Mouse (Mus musculus) heart, adult 2 months (tissue): ENCODE data around the gene Ndufs3. TPM values are rescaled to one million over a fixed set of nuclear protein-coding genes. Genes with fewer than 3 reads are reported as not detected.

Source experiments
- DNase-seq, 2 experiments: peaks; one replicate each; pipeline ENCODE4 v3.0.0; 2021
- H3K27ac ChIP-seq: fragments of 200-600 bp; 2 replicates; pipeline ENCODE4 v1.8.1; 2022
- H3K27me3 ChIP-seq: fragments of 200-500 bp; 2 replicates; pipeline ENCODE4 v1.6.1; 2012; ENCODE audit warnings: mild to moderate bottlenecking, low read length, inconsistent platforms, mixed read lengths; ENCODE audit not compliant: control insufficient read depth, insufficient read depth
- H3K36me3 ChIP-seq: fragments of 200-500 bp; 2 replicates; pipeline ENCODE4 v1.6.1; 2012; ENCODE audit warnings: low read length, inconsistent platforms; ENCODE audit not compliant: control insufficient read depth, insufficient read depth
- H3K4me1 ChIP-seq: fragments of 200-500 bp; 2 replicates; pipeline ENCODE4 v1.6.1; 2011; ENCODE audit warnings: low read length; ENCODE audit not compliant: control insufficient read depth, insufficient read depth
- H3K4me3 ChIP-seq: fragments of 200-600 bp; 2 replicates; pipeline ENCODE4 v1.8.1; 2022
- H3K79me2 ChIP-seq: fragments of 200-500 bp; replicated peaks from 2 replicates; pipeline ENCODE4 v1.6.1; 2012; ENCODE audit warnings: mild to moderate bottlenecking, inconsistent platforms, low read length, moderate library complexity, mixed read lengths; ENCODE audit not compliant: control insufficient read depth, insufficient read depth
- H3K9ac ChIP-seq: fragments of 200-500 bp; 2 replicates; pipeline ENCODE4 v1.6.1; 2012; ENCODE audit warnings: low read depth, mild to moderate bottlenecking, control low read depth, inconsistent platforms, low read length, mixed read lengths
- CTCF ChIP-seq: fragments of 200-600 bp; IDR thresholded peaks from 2 replicates; pipeline ENCODE4 v1.8.1; 2022; ENCODE audit warnings: antibody characterized with exemption, mild to moderate bottlenecking, moderate library complexity
- EP300 ChIP-seq: fragments of 200-500 bp; IDR thresholded peaks from 2 replicates; pipeline ENCODE4 v1.6.1; 2011; ENCODE audit warnings: low read depth, low read length, control low read depth; ENCODE audit not compliant: insufficient read depth
- POLR2A ChIP-seq: fragments of 200-500 bp; IDR thresholded peaks from 2 replicates; pipeline ENCODE4 v1.6.1; 2011; ENCODE audit warnings: mild to moderate bottlenecking, low read depth, low read length, control low read depth; ENCODE audit not compliant: insufficient read depth
- WGBS: fragments of 180-500 bp; shearing (Covaris S2); methylation state at CpG from one replicate; pipeline ENCODE4 v1.1.7; 2018; 5-methylcytosine and 5-hydroxymethylcytosine counted together
- intact Hi-C: fragments of 180-260 bp; cut with DNase I; formaldehyde crosslinking; loops from one replicate; pipeline ENCODE4 v1.15.1; 2025
- polyA plus RNA-seq: library from polyadenylated mRNA; depleted of rRNA; stranded (reverse); fragments of >200 nt; gene quantifications from 2 replicates; pipeline ENCODE4 v1.2.3, GENCODE M21; 2012
- total RNA-seq, 2 experiments: library from RNA; stranded (reverse); gene quantifications; 2 replicates each; pipeline ENCODE4 v1.2.3; 2021

Ndufs3 gene
- total and polyA plus RNA-seq, 3 experiments = 596 to 910 (median 770) TPM

GRCm38 (mm10) chr2:90922636-90923035 is 18.0 kb upstream of the Ndufs3 start:
- no peak overlapping the region for H3K9ac ChIP-seq
- H3K36me3 ChIP-seq = no peaks in the 10 kb centered on the region
- no peak overlapping the region for H3K27ac ChIP-seq
- DNase-seq = no peak
- H3K4me1 ChIP-seq = 0 out of 2 replicates have a peak, but pooled peaks cover 1% of the 10 kb centered on the region
- intact Hi-C loops = no loop called here
- no peaks in the 10 kb centered on the region for H3K79me2 ChIP-seq
- no peak for TF ChIP-seq EP300
- TF ChIP-seq POLR2A = no peak
- TF ChIP-seq CTCF = no peak
- H3K4me3 ChIP-seq = no peak overlapping the region
- H3K27me3 ChIP-seq = no peaks in the 10 kb centered on the region
- 95% methylated on average over 2 of the region's 2 CpGs for WGBS

GRCm38 (mm10) chr2:90921178-90921577 is 16.6 kb upstream of the Ndufs3 start:
- Histone ChIP-seq H3K4me3 (no peak overlapping the region), H3K36me3 (no peaks in the 10 kb centered on the region; the same call in 1 of the 2 replicates), H3K27ac (no peak overlapping the region), H3K79me2 (no peaks in the 10 kb centered on the region; the same call in 1 of the 2 replicates), H3K27me3 (no peaks in the 10 kb centered on the region), H3K9ac (no peak overlapping the region), H3K4me1 (peaks cover 1% of the 10 kb centered on the region; the same call in 1 of the 2 replicates)
- DNase-seq = no peak
- 42% methylated on average over 1 of the region's 1 CpGs for WGBS
- TF ChIP-seq EP300 (no peak), POLR2A (no peak), CTCF (no peak)
- intact Hi-C loops = no loop called here

GRCm38 (mm10) chr2:90917999-90918698 is 13.5 kb upstream of the Ndufs3 start:
- intact Hi-C loops = loop anchor here (1.0 to 5.0 kb wide), 3 partner anchors 13 to 134 kb away; partner anchors contain the start of gene Psmc3

GRCm38 (mm10) chr2:90917233-90917998 is 12.8 kb upstream of the Ndufs3 start:
- DNase-seq = peak; percentile 87 to 88
- Histone ChIP-seq H3K9ac (peak overlapping the region; percentile 97), H3K27me3 (no peaks in the 10 kb centered on the region), H3K79me2 (no peaks in the 10 kb centered on the region; the same call in 1 of the 2 replicates), H3K4me3 (peak overlapping the region; percentile 81), H3K27ac (peak overlapping the region; percentile 96), H3K4me1 (peaks cover 8% of the 10 kb centered on the region), H3K36me3 (peaks cover 7% of the 10 kb centered on the region)
- intact Hi-C loops = loop anchor here (1.0 to 5.0 kb wide), 2 partner anchors 12 to 135 kb away; partner anchors contain the start of gene Psmc3
- TF ChIP-seq EP300 (no peak), POLR2A (peak; percentile 49; the same call in 1 of the 2 replicates), CTCF (peak; percentile 52)
- under 1% methylated on average over 68 of the region's 73 CpGs for WGBS

More at GRCm38 (mm10) chr2:90917999-90918698, 13.5 kb upstream of the Ndufs3 start:
- H3K27me3 ChIP-seq = no peaks in the 10 kb centered on the region
- H3K36me3 ChIP-seq = peaks cover 4% of the 10 kb centered on the region
- H3K4me3 ChIP-seq = peak overlapping the region; percentile 81
- WGBS = under 1% methylated on average over 16 of the region's 16 CpGs
- TF ChIP-seq EP300 = no peak
- no peak for TF ChIP-seq CTCF
- H3K27ac ChIP-seq = peak overlapping the region; percentile 96
- H3K4me1 ChIP-seq = peaks cover 8% of the 10 kb centered on the region
- H3K79me2 ChIP-seq = no peaks in the 10 kb centered on the region; the same call in 1 of the 2 replicates
- H3K9ac ChIP-seq = peak overlapping the region; percentile 97
- DNase-seq = peak in 1 of 2 experiments; percentile 12

GRCm38 (mm10) chr2:90916560-90917232 is 12.1 kb upstream of the Ndufs3 start:
- peak overlapping the region; percentile 97 for H3K9ac ChIP-seq
- WGBS = 15% methylated on average over 7 of the region's 7 CpGs
- no peaks in the 10 kb centered on the region for H3K27me3 ChIP-seq
- TF ChIP-seq EP300 (no peak), CTCF (no peak), POLR2A (0 out of 2 replicates have a peak, but pooled peaks have one; percentile 12)
- no peaks in the 10 kb centered on the region; the same call in 1 of the 2 replicates for H3K79me2 ChIP-seq
- H3K27ac ChIP-seq = peak overlapping the region; percentile 96
- peaks cover 8% of the 10 kb centered on the region for H3K4me1 ChIP-seq
- peaks cover 12% of the 10 kb centered on the region for H3K36me3 ChIP-seq
- H3K4me3 ChIP-seq = peak overlapping the region; percentile 81
- DNase-seq = no peak
- intact Hi-C loops = loop anchor here (1.0 to 5.0 kb wide), 2 partner anchors 11 to 136 kb away; partner anchors contain the start of gene Psmc3
